Mouse (Mus musculus) CH12.LX (cell line): Measurements from ENCODE around the gene Ap2a2. TPM values are rescaled to one million over a fixed set of nuclear protein-coding genes. Genes with fewer than 3 reads are reported as not detected.

Experiments
- DNase-seq: peaks from one replicate; pipeline ENCODE4 v3.0.0-alpha.2; 2013; ENCODE audit errors: extremely low read depth
- H3K27ac ChIP-seq: 2 replicates; pipeline ENCODE4 v1.5.1; 2012; ENCODE audit warnings: low read depth, mild to moderate bottlenecking, control low read depth, moderate library complexity; ENCODE audit not compliant: insufficient read depth
- H3K27me3 ChIP-seq: replicated peaks from 2 replicates; pipeline ENCODE3; 2012; ENCODE audit warnings: inconsistent platforms
- H3K36me3 ChIP-seq, 2 experiments: replicated peaks in 1 of 2; 2 replicates each; pipeline versions ENCODE3 to v1.6.1; 2012; ENCODE audit warnings: inconsistent platforms in 1 of 2, low read length in 1 of 2, mild to moderate bottlenecking in 1 of 2, mixed read lengths in 1 of 2, moderate library complexity in 1 of 2; ENCODE audit not compliant: control insufficient read depth in 1 of 2, insufficient read depth in 1 of 2
- H3K4me1 ChIP-seq, 2 experiments: 2 replicates each; pipeline ENCODE4 v1.6.1; 2012; ENCODE audit warnings: inconsistent platforms in 1 of 2, moderate library complexity in 1 of 2; ENCODE audit not compliant: insufficient read depth in 2 of 2, control insufficient read depth in 1 of 2
- H3K4me2 ChIP-seq: 2 replicates; pipeline ENCODE4 v1.6.1; 2012; ENCODE audit warnings: low read depth, mild to moderate bottlenecking, control low read depth; ENCODE audit not compliant: poor library complexity, insufficient read depth, severe bottlenecking
- H3K4me3 ChIP-seq, 3 experiments: fragments of 150-350 bp in 1 of 3; sonication (generic) in 1 of 3; replicated peaks in 1 of 3; 2 replicates each; pipeline versions ENCODE3 to v1.5.1; 2011 to 2012; ENCODE audit warnings: low read depth in 2 of 3, low read length in 2 of 3, mild to moderate bottlenecking in 2 of 3, moderate library complexity in 2 of 3, control low read depth in 1 of 3, improper control_type of control experiment in 1 of 3, inconsistent platforms in 1 of 3, mixed read lengths in 1 of 3; ENCODE audit not compliant: poor library complexity in 1 of 3
- H3K79me2 ChIP-seq: replicated peaks from 2 replicates; pipeline ENCODE4 v1.6.1; 2012; ENCODE audit warnings: mild to moderate bottlenecking, moderate library complexity; ENCODE audit not compliant: control insufficient read depth, poor library complexity, insufficient read depth, severe bottlenecking; ENCODE audit errors: extremely low read depth
- H3K9ac ChIP-seq: 2 replicates; pipeline ENCODE4 v1.6.1; 2012; ENCODE audit warnings: low read depth, mild to moderate bottlenecking, control low read depth, moderate library complexity; ENCODE audit not compliant: insufficient read depth
- H3K9me3 ChIP-seq: replicated peaks from 2 replicates; pipeline ENCODE3; 2012; ENCODE audit warnings: low read length, inconsistent platforms, mixed read lengths
- BHLHE40 ChIP-seq: IDR thresholded peaks from 2 replicates; pipeline ENCODE4 v1.6.1; 2011; ENCODE audit warnings: mild to moderate bottlenecking, low read depth, low read length, improper control_type of control experiment
- GABPA ChIP-seq: IDR thresholded peaks from 2 replicates; pipeline ENCODE4 v1.6.1; 2012; ENCODE audit warnings: low read depth, low read length, improper control_type of control experiment, inconsistent platforms; ENCODE audit not compliant: insufficient replicate concordance
- JUND ChIP-seq: conservative IDR thresholded peaks from 2 replicates; pipeline ENCODE4 v1.6.1; 2011; ENCODE audit warnings: low read depth, low read length, improper control_type of control experiment
- KAT2A ChIP-seq: IDR thresholded peaks from 2 replicates; pipeline ENCODE4 v1.6.1; 2012; ENCODE audit warnings: low read length, improper control_type of control experiment, inconsistent platforms; ENCODE audit not compliant: insufficient replicate concordance
- MAX ChIP-seq: IDR thresholded peaks from 2 replicates; pipeline ENCODE4 v1.6.1; 2011; ENCODE audit warnings: low read length, improper control_type of control experiment
- MEF2A ChIP-seq: IDR thresholded peaks from 2 replicates; pipeline ENCODE4 v1.6.1; 2014; ENCODE audit warnings: low read depth, mild to moderate bottlenecking, inconsistent platforms, low read length, improper control_type of control experiment, borderline replicate concordance
- MYC ChIP-seq: IDR thresholded peaks from 2 replicates; pipeline ENCODE4 v1.6.1; 2011; ENCODE audit warnings: low read depth, mild to moderate bottlenecking, improper control_type of control experiment, low read length
- NRF1 ChIP-seq: IDR thresholded peaks from 2 replicates; pipeline ENCODE4 v1.6.1; 2014; ENCODE audit warnings: low read depth, mild to moderate bottlenecking, inconsistent platforms, low read length, improper control_type of control experiment, moderate library complexity
- PAX5 ChIP-seq: IDR thresholded peaks from 2 replicates; pipeline ENCODE4 v1.6.1; 2012; ENCODE audit warnings: low read length, inconsistent platforms, mixed read lengths
- POLR2AphosphoS2 ChIP-seq: IDR thresholded peaks from 2 replicates; pipeline ENCODE4 v1.6.1; 2011; ENCODE audit warnings: low read depth, low read length, improper control_type of control experiment
- RCOR1 ChIP-seq: conservative IDR thresholded peaks from 2 replicates; pipeline ENCODE4 v1.6.1; 2012; ENCODE audit warnings: low read depth, mild to moderate bottlenecking, inconsistent platforms, low read length, improper control_type of control experiment
- UBTF ChIP-seq: IDR thresholded peaks from 2 replicates; pipeline ENCODE4 v1.6.1; 2012; ENCODE audit warnings: low read depth, mild to moderate bottlenecking, inconsistent platforms, low read length, improper control_type of control experiment, moderate library complexity
- ZNF384 ChIP-seq: IDR thresholded peaks from 2 replicates; pipeline ENCODE4 v1.6.1; 2012; ENCODE audit warnings: low read depth, low read length, improper control_type of control experiment, inconsistent platforms
- dilution Hi-C: fragments of 300-500 bp; cut with MboI; formaldehyde crosslinking; loops from 2 replicates; pipeline ENCODE4 v1.14.3; 2020; ENCODE audit warnings: low sequenced_read_pairs; ENCODE audit not compliant: extremely low pct_unique_long_range_greater_than_20kb, extremely low pct_ligation_motif_present
- in situ Hi-C: fragments of 300-500 bp; cut with MboI; formaldehyde crosslinking; loops from 3 replicates; pipeline ENCODE4 v1.14.3; 2019; ENCODE audit warnings: low sequenced_read_pairs, low pct_ligation_motif_present, low pct_unique_long_range_greater_than_20kb, mixed read lengths
- polyA plus RNA-seq: library from polyadenylated mRNA; unstranded; fragments of >175 nt; gene quantifications from 2 replicates; pipeline ENCODE4 v1.2.1, GENCODE M21; 2012; ENCODE audit warnings: low read depth; ENCODE audit not compliant: insufficient read length
- total RNA-seq, 2 experiments: library from RNA; depleted of rRNA; stranded (reverse); fragments of 300-350 nt in 1 of 2; fragments of >200 nt in 1 of 2; gene quantifications; 2 replicates each; pipeline ENCODE4 v1.2.3; 2012 to 2014

Gene Ap2a2
- total and polyA plus RNA-seq, 3 experiments = 30.0 to 50.7 (median 43.1) TPM

DNA sequence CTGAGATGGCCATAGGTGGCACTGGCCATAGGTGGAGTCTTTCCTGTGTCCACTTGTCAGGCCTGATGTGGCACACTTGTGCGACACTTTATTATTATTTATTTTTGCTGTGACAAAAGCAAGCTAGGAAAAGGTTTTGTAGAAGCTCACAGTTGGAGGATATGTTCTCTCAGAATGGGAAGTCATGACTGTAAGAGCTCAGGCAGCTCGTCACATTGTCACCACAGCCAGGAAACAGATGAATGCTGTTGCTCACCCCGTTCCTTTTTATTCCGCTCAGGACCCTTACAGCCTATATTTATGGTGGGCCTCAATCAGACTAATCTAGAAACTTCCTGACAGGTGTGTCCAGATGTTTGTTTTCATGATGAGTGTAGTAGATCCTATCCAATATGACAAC, 1.5 kb upstream of the Ap2a2 start:
- H3K9ac ChIP-seq = no peak overlapping the region

DNA sequence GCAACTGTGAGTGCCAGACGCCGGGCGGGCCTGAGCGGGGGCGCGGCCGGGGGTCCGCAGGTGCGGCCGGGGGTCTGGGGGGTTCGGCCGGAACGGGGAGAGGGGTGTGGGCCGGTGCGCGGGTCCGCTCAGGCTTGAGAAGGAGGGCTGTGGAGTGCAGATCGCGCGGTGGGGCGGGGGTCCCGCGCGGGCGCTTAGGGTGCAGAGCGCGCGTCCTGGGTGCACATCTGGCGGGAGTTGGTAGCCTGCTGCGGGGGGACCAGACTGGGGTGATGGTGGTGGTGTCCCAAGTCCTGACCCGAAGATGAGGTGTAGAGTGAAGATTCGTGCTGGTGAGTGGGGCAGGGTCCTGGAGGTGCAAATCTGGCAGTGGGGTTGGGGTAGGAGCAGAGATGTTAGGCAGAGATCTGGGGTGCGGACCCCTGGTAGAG, 463 bp downstream of the Ap2a2 start:
- Histone ChIP-seq H3K9me3 (no peaks in the 10 kb centered on the region), H3K4me3 (peak overlapping the region; percentile 73 to 85 (median 77)), H3K36me3 (peaks cover 0 to 21% of the 10 kb centered on the region in 2 experiments), H3K4me1 (peaks cover 6 to 64% of the 10 kb centered on the region in 2 experiments), H3K27me3 (no peaks in the 10 kb centered on the region), H3K4me2 (peak overlapping the region; percentile 64), H3K27ac (no peak overlapping the region), H3K9ac (peak overlapping the region; percentile 83), H3K79me2 (peaks cover 9% of the 10 kb centered on the region)
- no peak for TF ChIP-seq UBTF
- TF ChIP-seq GABPA = no peak
- no peak for TF ChIP-seq MEF2A
- no peak for TF ChIP-seq JUND
- TF ChIP-seq POLR2AphosphoS2 = no peak
- no peak for TF ChIP-seq KAT2A
- TF ChIP-seq MAX = no peak
- TF ChIP-seq PAX5 = no peak
- TF ChIP-seq RCOR1 = no peak
- in situ Hi-C loops (no loop called here), dilution Hi-C loops (no loop called here)
- no peak for DNase-seq

More for the DNA sequence above, 1.5 kb upstream of the Ap2a2 start:
- no peak overlapping the region for H3K4me3 ChIP-seq
- H3K9me3 ChIP-seq = no peaks in the 10 kb centered on the region
- no peak overlapping the region for H3K4me2 ChIP-seq
- peaks cover 0 to 9% of the 10 kb centered on the region in 2 experiments for H3K36me3 ChIP-seq
- peaks cover 9% of the 10 kb centered on the region for H3K79me2 ChIP-seq
- H3K4me1 ChIP-seq = peaks cover 6 to 58% of the 10 kb centered on the region in 2 experiments
- no peak for DNase-seq
- TF ChIP-seq NRF1 (no peak), BHLHE40 (no peak)
- no peak overlapping the region for H3K27ac ChIP-seq
- dilution Hi-C loops (no loop called here), in situ Hi-C loops (no loop called here)
- H3K27me3 ChIP-seq = no peaks in the 10 kb centered on the region

DNA sequence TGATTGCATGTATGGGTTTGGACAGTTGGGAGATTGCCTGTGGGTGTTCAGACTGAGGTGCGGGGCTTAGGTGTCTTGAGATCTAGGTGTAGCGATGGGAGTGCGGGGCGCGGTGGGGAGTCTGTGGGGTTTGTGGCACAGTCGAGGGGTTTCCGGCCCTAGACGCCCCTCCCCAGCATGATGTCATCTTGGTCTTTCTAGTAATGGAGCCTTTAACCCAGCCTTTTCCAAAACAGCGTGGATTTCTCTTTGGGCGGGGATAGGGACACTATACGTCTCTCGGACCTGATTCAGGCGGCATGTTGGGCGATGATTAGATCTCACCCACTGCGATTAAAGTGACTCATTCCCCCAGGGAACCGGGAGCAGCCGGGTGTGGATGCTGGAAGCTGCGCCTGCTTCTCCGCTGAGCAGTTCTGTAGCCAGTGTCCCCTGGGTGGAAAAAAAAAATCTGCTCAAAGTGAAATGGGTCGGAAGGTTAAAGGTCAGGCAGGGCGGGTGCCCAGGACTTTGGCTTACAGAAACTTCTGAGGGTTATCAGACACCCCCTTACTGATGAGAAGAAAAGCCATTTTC, 967 bp downstream of the Ap2a2 start:
- dilution Hi-C loops = no loop called here
- Histone ChIP-seq H3K27me3 (no peaks in the 10 kb centered on the region), H3K27ac (no peak overlapping the region), H3K9ac (peak overlapping the region; percentile 83), H3K9me3 (no peaks in the 10 kb centered on the region), H3K79me2 (peaks cover 11% of the 10 kb centered on the region), H3K36me3 (peaks cover 0 to 22% of the 10 kb centered on the region in 2 experiments), H3K4me3 (peak overlapping the region; percentile 73 to 85 (median 77)), H3K4me1 (peaks cover 6 to 64% of the 10 kb centered on the region in 2 experiments), H3K4me2 (peak overlapping the region; percentile 64)
- no peak for TF ChIP-seq MYC
- peak; percentile 76 for TF ChIP-seq ZNF384
- DNase-seq = no peak
- in situ Hi-C loops = no loop called here
